ENCODE assay signal across 9 mouse cellular contexts in genomic region chr11:81974577-81974976, GRCm38 (mm10). TPM values are rescaled to one million over a fixed set of nuclear protein-coding genes. Genes with fewer than 3 reads are reported as not detected.
A peak's percentile ranks its signal among the peaks of the same experiment; 100 is the strongest.
DNase-seq lines count a peak whose midpoint lies in the region; ATAC-seq and TF ChIP-seq lines count a peak whose summit lies in the region.
"Had no signal": no experiment of that assay in that cellular context is flagged by ENCODE, and none has a peak within 500 bp of the region (broad histone marks: within the 10 kb centered on the region; RNA-seq: fewer than 3 reads in every experiment).

No protein-coding gene starts in this region.

- H3K9ac ChIP-seq in liver, embryonic 14.5 days (replicated peaks), result no peak overlapping the region
- no peak overlapping the region for H3K9ac ChIP-seq in forebrain, embryonic 16.5 days (replicated peaks; ENCODE audit: low read depth, low read length)
- H3K9ac ChIP-seq: heart, embryonic 15.5 days had no signal

- no peak for ATAC-seq in liver, embryonic 14.5 days (ENCODE audit: insufficient read depth)
- peak; percentile 58; the same call in 1 of the 2 replicates for ATAC-seq in forebrain, embryonic 16.5 days

- H3K9me3 ChIP-seq in liver, embryonic 14.5 days (ENCODE audit: control insufficient read depth, low read length), result no peaks in the 10 kb centered on the region
- H3K9me3 ChIP-seq in forebrain, embryonic 16.5 days (ENCODE audit: control insufficient read depth, low read length), result no peaks in the 10 kb centered on the region
- H3K9me3 ChIP-seq: heart, embryonic 15.5 days had no signal

- H3K27me3 ChIP-seq in liver, embryonic 14.5 days (ENCODE audit: control insufficient read depth, insufficient read depth, low read length), result no peaks in the 10 kb centered on the region
- H3K27me3 ChIP-seq in forebrain, embryonic 16.5 days (replicated peaks; ENCODE audit: control insufficient read depth, insufficient read depth, low read length), result no peaks in the 10 kb centered on the region; the same call in 1 of the 2 replicates

- no peak for TF ChIP-seq EP300 in liver, embryonic 14.5 days (IDR thresholded peaks at IDR 0.05; ENCODE audit: low read depth)

- no peak overlapping the region for H3K27ac ChIP-seq in liver, embryonic 14.5 days
- H3K27ac ChIP-seq in forebrain, embryonic 16.5 days (ENCODE audit: low read length), result no peak overlapping the region
- H3K27ac ChIP-seq: heart, embryonic 15.5 days had no signal

- no peaks in the 10 kb centered on the region for H3K36me3 ChIP-seq in liver, embryonic 14.5 days (replicated peaks; ENCODE audit: control insufficient read depth, insufficient read depth, low read depth)
- no peaks in the 10 kb centered on the region for H3K36me3 ChIP-seq in forebrain, embryonic 16.5 days (ENCODE audit: control insufficient read depth, insufficient read depth)
- H3K36me3 ChIP-seq: heart, embryonic 15.5 days had no signal

- H3K4me1 ChIP-seq in liver, embryonic 14.5 days (replicated peaks; ENCODE audit: control insufficient read depth in 2 of 2, insufficient read depth in 2 of 2, low read length in 1 of 2), result no peaks in the 10 kb centered on the region
- H3K4me1 ChIP-seq in forebrain, embryonic 16.5 days (replicated peaks; ENCODE audit: control insufficient read depth, insufficient read depth, low read length), result no peaks in the 10 kb centered on the region
- H3K4me1 ChIP-seq: heart, embryonic 15.5 days had no signal

- WGBS in liver, embryonic 14.5 days (ENCODE audit: insufficient replicate concordance), result 26% methylated on average over 5 of the region's 5 CpGs
- 21% methylated on average over 5 of the region's 5 CpGs for WGBS in forebrain, embryonic 16.5 days

- peak; percentile 24; the same call in 1 of the 2 replicates for TF ChIP-seq CTCF in liver, embryonic 14.5 days (IDR thresholded peaks at IDR 0.05; ENCODE audit: low read depth)

- H3K4me3 ChIP-seq in liver, embryonic 14.5 days (ENCODE audit: insufficient read depth in 1 of 2, low read depth in 2 of 2, low read length in 2 of 2), result no peak overlapping the region
- H3K4me3 ChIP-seq in forebrain, embryonic 16.5 days (replicated peaks; ENCODE audit: low read length), result no peak overlapping the region
- H3K4me3 ChIP-seq: heart, embryonic 15.5 days had no signal

- no peak overlapping the region for H3K4me2 ChIP-seq in liver, embryonic 14.5 days (ENCODE audit: low read depth)
- H3K4me2 ChIP-seq in forebrain, embryonic 16.5 days (ENCODE audit: low read length), result no peak overlapping the region
- H3K4me2 ChIP-seq: heart, embryonic 15.5 days had no signal

- DNase-seq in adrenal gland, postnatal 10 days, result peak; percentile 18
- DNase-seq in adrenal gland, postnatal 25 days, result no peak
- DNase-seq in liver, embryonic 14.5 days (ENCODE audit: low read depth in 3 of 3, low spot score in 3 of 3), result no peak
- DNase-seq in liver (no peak), MN1 (ENCODE audit: low spot score) (no peak)
- DNase-seq in right cerebral cortex, adult 2 months (ENCODE audit: low spot score in 2 of 2), result peak; percentile 37 to 52
- no peak for DNase-seq in heart, adult 11 months

RNA-seq across cellular contexts. Expression of gene Asic2, which starts 6.3 kb away (rescaled TPM):
- total RNA-seq in adrenal gland, postnatal 10 days (2021), result 1 to 10 TPM; 2.6 to 4.8 TPM
- 1.6 and 1.9 TPM in 2 replicates for total RNA-seq in adrenal gland, postnatal 25 days (2021)
- polyA plus RNA-seq in liver, embryonic 14.5 days (2012; rRNA removed), result 0.01 and 0.05 TPM in 2 replicates
- 0.04 TPM in 1 of 2 replicates, not detected in the other for polyA plus RNA-seq in liver, embryonic 14.5 days (2014; fragmentation: Nextera tagmentation; extraction: Ambion mirVana)
- 4.9 and 8.7 TPM in 2 replicates for polyA plus RNA-seq in forebrain, embryonic 16.5 days (2015; fragmentation: Nextera tagmentation; extraction: Ambion mirVana)
- polyA plus RNA-seq: heart, embryonic 15.5 days had no signal

Comparison
In these comparisons a context has a peak if more than half of its experiments do, and no peak if none do; other contexts are left out.
1. DNase-seq: peak in adrenal gland, postnatal 10 days (single experiment) and right cerebral cortex, adult 2 months (2 of 2); none in adrenal gland, postnatal 25 days (single experiment), liver, embryonic 14.5 days (0 of 3), liver (single experiment), MN1 (single experiment) and heart, adult 11 months (single experiment).